In the genomic region with DNA sequence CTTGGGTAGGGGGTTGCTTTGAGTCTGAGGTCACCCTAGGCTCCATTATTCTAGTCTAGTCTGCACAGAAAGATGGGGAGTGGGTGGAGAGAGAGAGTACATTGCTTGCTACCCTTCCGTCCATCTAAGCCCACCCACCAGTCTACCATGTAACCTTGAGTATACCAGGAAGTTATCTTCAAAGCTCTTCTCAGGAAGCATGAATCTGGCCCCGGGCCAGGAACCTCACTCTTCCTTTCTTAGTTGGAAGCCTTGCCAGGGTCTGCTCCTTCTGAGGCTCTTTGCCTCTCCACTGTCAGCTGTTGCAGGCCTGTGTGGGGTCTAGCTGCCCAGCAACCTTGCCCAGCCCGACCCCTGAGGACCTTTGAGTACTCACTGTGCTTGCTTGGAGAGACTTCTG, we compare ENCODE assay signal across 17 mouse cellular contexts. TPM values are rescaled to one million over a fixed set of nuclear protein-coding genes. Genes with fewer than 3 reads are reported as not detected.
DNase-seq lines count a peak whose midpoint lies in the region; TF ChIP-seq lines count a peak whose summit lies in the region.
"Had no signal": no experiment of that assay in that cellular context is flagged by ENCODE, and none has a peak within 500 bp of the region (broad histone marks: within the 10 kb centered on the region; RNA-seq: fewer than 3 reads in every experiment).

No protein-coding gene starts in this region.

- peak; percentile 28 to 56 for DNase-seq in spleen, adult 2 months (ENCODE audit: low read depth in 1 of 2, low spot score in 2 of 2)
- no peak for DNase-seq in spleen, postnatal 14 days (ENCODE audit: low spot score in 2 of 2)
- peak; percentile 83 for DNase-seq in MEL (ENCODE audit: low read depth, low spot score)
- DNase-seq in induced T-regulatory cell, adult 2 months (ENCODE audit: low read depth): peak; percentile 75
- peak; percentile 57 for DNase-seq in thymus, postnatal 4 days
- no peak for DNase-seq in left cerebral cortex, postnatal 36 days (ENCODE audit: low spot score in 2 of 2)
- DNase-seq in yolk sac, embryonic 10.5 days (ENCODE audit: low spot score): no peak
- DNase-seq: cerebellum, adult 11-12 months; gastrocnemius, postnatal 36 days had no signal

- no peak overlapping the region for H3K4me3 ChIP-seq in spleen, adult 2 months (ENCODE audit: extremely low read depth, insufficient read depth, insufficient read length)
- no peak overlapping the region; a peak in 1 of 4 replicates for H3K4me3 ChIP-seq in MEL (ENCODE audit: control insufficient read depth in 1 of 2, insufficient read depth in 1 of 2, low read depth in 2 of 2, low read length in 2 of 2)
- H3K4me3 ChIP-seq: embryonic facial prominence, embryonic 15.5 days; forebrain, embryonic 15.5 days; limb, embryonic 15.5 days; midbrain, embryonic 15.5 days; neural tube, embryonic 13.5 days had no signal

- TF ChIP-seq CTCF in spleen, adult 2 months (IDR thresholded peaks at IDR 0.05; ENCODE audit: extremely low read depth, insufficient read depth, insufficient read length, insufficient replicate concordance): no peak
- no peak for TF ChIP-seq CTCF in MEL (IDR thresholded peaks at IDR 0.05 in 2 of 3, conservative IDR thresholded peaks at IDR 0.05 in 1 of 3; ENCODE audit: control insufficient read depth in 1 of 3, insufficient read depth in 1 of 3, low read depth in 2 of 3, low read length in 3 of 3, poor library complexity in 1 of 3, severe bottlenecking in 1 of 3)

- peak overlapping the region; percentile 90 for H3K27ac ChIP-seq in spleen, adult 2 months (ENCODE audit: insufficient read depth, low read length)
- peak overlapping the region; percentile 53 for H3K27ac ChIP-seq in MEL (ENCODE audit: control insufficient read depth, low read depth, low read length)
- H3K27ac ChIP-seq: embryonic facial prominence, embryonic 15.5 days; forebrain, embryonic 15.5 days; hindbrain, postnatal 0 days; limb, embryonic 15.5 days; midbrain, embryonic 15.5 days; neural tube, embryonic 13.5 days had no signal

- H3K9ac ChIP-seq in MEL (ENCODE audit: control insufficient read depth, low read depth, low read length, poor library complexity, severe bottlenecking): peak overlapping the region; percentile 50
- H3K9ac ChIP-seq: embryonic facial prominence, embryonic 15.5 days; forebrain, embryonic 15.5 days; limb, embryonic 15.5 days; midbrain, embryonic 15.5 days; neural tube, embryonic 13.5 days had no signal

- 0 out of 4 replicates have a peak, but pooled peaks of 1 of the 2 experiments have one; percentile 34 for TF ChIP-seq EP300 in MEL (IDR thresholded peaks at IDR 0.05; ENCODE audit: low read depth in 1 of 2, low read length in 2 of 2)

- WGBS in spleen, adult 2 months: 29% methylated on average over 3 of the region's 3 CpGs

- no peaks in the 10 kb centered on the region for H3K9me3 ChIP-seq in MEL (replicated peaks; ENCODE audit: insufficient read depth, low read length)
- H3K9me3 ChIP-seq: embryonic facial prominence, embryonic 15.5 days; forebrain, embryonic 15.5 days; limb, embryonic 15.5 days; midbrain, embryonic 15.5 days; neural tube, embryonic 13.5 days had no signal

- H3K4me1 ChIP-seq in spleen, adult 2 months (ENCODE audit: control insufficient read depth, insufficient read depth, insufficient read length): peaks cover 26% of the 10 kb centered on the region; the same call in 1 of the 2 replicates
- H3K4me1 ChIP-seq in MEL (ENCODE audit: control insufficient read depth in 1 of 2, insufficient read depth in 2 of 2, low read length in 2 of 2): peaks cover 22 to 43% of the 10 kb centered on the region in 2 experiments
- H3K4me1 ChIP-seq: embryonic facial prominence, embryonic 15.5 days; forebrain, embryonic 15.5 days; limb, embryonic 15.5 days; midbrain, embryonic 15.5 days; neural tube, embryonic 13.5 days had no signal

- no peaks in the 10 kb centered on the region for H3K27me3 ChIP-seq in spleen, adult 2 months (ENCODE audit: control insufficient read depth, insufficient read depth, low read length)
- H3K27me3 ChIP-seq in MEL (ENCODE audit: control insufficient read depth in 1 of 2, insufficient read depth in 2 of 2, low read length in 2 of 2): no peaks in the 10 kb centered on the region
- H3K27me3 ChIP-seq: embryonic facial prominence, embryonic 15.5 days; forebrain, embryonic 15.5 days; midbrain, embryonic 15.5 days; neural tube, embryonic 13.5 days had no signal

- no peaks in the 10 kb centered on the region; the same call in 1 of the 2 replicates for H3K36me3 ChIP-seq in spleen, adult 2 months (ENCODE audit: control insufficient read depth, insufficient read depth, low read length)
- peaks cover 0 to 38% of the 10 kb centered on the region in 2 experiments; a peak in 2 of 4 replicates for H3K36me3 ChIP-seq in MEL (ENCODE audit: control insufficient read depth in 1 of 2, insufficient read depth in 2 of 2, low read length in 2 of 2)
- H3K36me3 ChIP-seq: embryonic facial prominence, embryonic 15.5 days; forebrain, embryonic 15.5 days; limb, embryonic 15.5 days; midbrain, embryonic 15.5 days; neural tube, embryonic 13.5 days had no signal

- TF ChIP-seq RAD21 in MEL (IDR thresholded peaks at IDR 0.05; ENCODE audit: low read depth, low read length): no peak

- no peak for TF ChIP-seq POLR2A in spleen, adult 2 months (IDR thresholded peaks at IDR 0.05; ENCODE audit: low read depth, low read length)
- no peak for TF ChIP-seq POLR2A in MEL (IDR thresholded peaks at IDR 0.05; ENCODE audit: control insufficient read depth in 1 of 2, insufficient read depth in 1 of 2, low read depth in 1 of 2, low read length in 2 of 2, poor library complexity in 1 of 2)

- H3K79me2 ChIP-seq in MEL (ENCODE audit: control insufficient read depth, insufficient read depth, low read length, poor library complexity): no peaks in the 10 kb centered on the region; the same call in 1 of the 2 replicates

- intact Hi-C loops in left cerebral cortex, postnatal 36 days (cut with DNase I): no loop called here

TF ChIP-seq in MEL, 35 proteins besides CTCF, POLR2A, EP300 and RAD21:
- 0 out of 2 replicates have a peak, but pooled peaks have one; percentile 17 for TF ChIP-seq RCOR1 (IDR thresholded peaks at IDR 0.05; ENCODE audit: low read depth, low read length)
- no peak for TF ChIP-seq ZNF384 (IDR thresholded peaks at IDR 0.05; ENCODE audit: low read depth, low read length)
- no peak for TF ChIP-seq TAL1 (IDR thresholded peaks at IDR 0.05; ENCODE audit: low read length)
- TF ChIP-seq ETS1 (IDR thresholded peaks at IDR 0.05; ENCODE audit: low read depth, low read length): 0 out of 2 replicates have a peak, but pooled peaks have one; percentile 20
- TF ChIP-seq ELF1 (IDR thresholded peaks at IDR 0.05; ENCODE audit: low read depth, low read length): peak; percentile 49; the same call in 1 of the 2 replicates
- TF ChIP-seq SIN3A (IDR thresholded peaks at IDR 0.05; ENCODE audit: low read length): peak; percentile 38; the same call in 1 of the 2 replicates
- 0 out of 2 replicates have a peak, but pooled peaks have one; percentile 19 for TF ChIP-seq NELFE (IDR thresholded peaks at IDR 0.05; ENCODE audit: low read depth, low read length)
- TF ChIP-seq HCFC1 (IDR thresholded peaks at IDR 0.05; ENCODE audit: low read depth, low read length): no peak

RNA-seq across cellular contexts. Expression of gene Slc17a9, which starts 6.0 kb away (rescaled TPM):
- 43.9 and 48.1 TPM in 2 replicates for polyA plus RNA-seq in spleen, adult 2 months (2012; rRNA removed)
- total RNA-seq in MEL (2012; rRNA removed): 6.5 and 6.7 TPM in 2 replicates
- polyA plus RNA-seq in MEL (2012; ENCODE audit: insufficient read depth in 1 of 2, insufficient read length in 2 of 2, low read depth in 1 of 2, low replicate concordance in 2 of 2, missing spikeins in 1 of 2): 10 to 100 TPM in 1 of 2 experiments, not detected in 1; 16.1 TPM
- total RNA-seq in left cerebral cortex, postnatal 36 days (2021): under 1 TPM; 0.27 to 0.39 TPM

RNA-seq across cellular contexts. Expression of gene Gid8, which starts 21.1 kb away (rescaled TPM):
- 21.1 and 22.8 TPM in 2 replicates for polyA plus RNA-seq in spleen, adult 2 months (2012; rRNA removed)
- 42.7 and 52.8 TPM in 2 replicates for total RNA-seq in MEL (2012; rRNA removed)
- 10 to 100 TPM in 1 of 2 experiments, not detected in 1; 65.5 TPM for polyA plus RNA-seq in MEL (2012; ENCODE audit: insufficient read depth in 1 of 2, insufficient read length in 2 of 2, low read depth in 1 of 2, low replicate concordance in 2 of 2, missing spikeins in 1 of 2)
- total RNA-seq in left cerebral cortex, postnatal 36 days (2021): 10 to 100 TPM; 63.1 to 63.3 TPM

RNA-seq across cellular contexts. Expression of gene Dido1, which starts 21.2 kb away (rescaled TPM):
- polyA plus RNA-seq in spleen, adult 2 months (2012; rRNA removed): 11.4 and 12.5 TPM in 2 replicates
- total RNA-seq in MEL (2012; rRNA removed): 27.9 and 30.1 TPM in 2 replicates
- 10 to 100 TPM; 17.8 to 35.1 TPM for polyA plus RNA-seq in MEL (2012; ENCODE audit: insufficient read depth in 1 of 2, insufficient read length in 2 of 2, low read depth in 1 of 2, low replicate concordance in 2 of 2, missing spikeins in 1 of 2)
- 10 to 100 TPM; 51.2 to 62.8 TPM for total RNA-seq in left cerebral cortex, postnatal 36 days (2021)

RNA-seq across cellular contexts. Expression of gene Bhlhe23, which starts 45.7 kb away (rescaled TPM):
- polyA plus RNA-seq in spleen, adult 2 months (2012; rRNA removed): not detected in 2 replicates
- not detected in 2 replicates for total RNA-seq in MEL (2012; rRNA removed)
- polyA plus RNA-seq in MEL (2012; ENCODE audit: insufficient read depth in 1 of 2, insufficient read length in 2 of 2, low read depth in 1 of 2, low replicate concordance in 2 of 2, missing spikeins in 1 of 2): not detected
- under 1 TPM in 1 of 2 experiments, not detected in 1; 0.17 TPM for total RNA-seq in left cerebral cortex, postnatal 36 days (2021)
- total RNA-seq: gastrocnemius, postnatal 36 days had no signal
- polyA plus RNA-seq: cortical plate, adult 2 months; embryonic facial prominence, embryonic 15.5 days; heart, embryonic 16.5 days; limb, embryonic 15.5 days had no signal

Comparison
In these comparisons a context has a peak if more than half of its experiments do, and no peak if none do; other contexts are left out.
1. DNase-seq: peak in spleen, adult 2 months (2 of 2), MEL (single experiment), induced T-regulatory cell, adult 2 months (single experiment) and thymus, postnatal 4 days (single experiment); none in spleen, postnatal 14 days (0 of 2), left cerebral cortex, postnatal 36 days (0 of 2) and yolk sac, embryonic 10.5 days (single experiment).